Mouse (Mus musculus): ENCODE measurements around the gene Pde4c. TPM values are rescaled to one million over a fixed set of nuclear protein-coding genes. Genes with fewer than 3 reads are reported as not detected.

Gene Pde4c
- polyA plus RNA-seq, 1 experiment from 2014 or later: 0.40 TPM

- Histone ChIP-seq H3K4me3 (replicated peaks) (no peak overlapping the region), H3K27me3 (replicated peaks) (peaks cover 52% of the 10 kb centered on the region), H3K36me3 (no peaks in the 10 kb centered on the region), H3K9ac (replicated peaks) (no peak overlapping the region), H3K4me2 (no peak overlapping the region), H3K9me3 (replicated peaks) (no peaks in the 10 kb centered on the region), H3K4me1 (peaks cover 5% of the 10 kb centered on the region), H3K27ac (replicated peaks) (no peak overlapping the region)
- ATAC-seq (ENCODE audit: low FRiP score): no peak
- 42% methylated on average over 11 of the region's 11 CpGs for WGBS
Measured at GRCm38 (mm10) chr8:70726721-70727120, 3.2 kb downstream of the Pde4c start.

GRCm38 (mm10) chr8:70729808-70730475, 6.4 kb downstream of the Pde4c start:
- Histone ChIP-seq H3K9me3 (replicated peaks) (no peaks in the 10 kb centered on the region), H3K4me2 (peak overlapping the region; percentile 49), H3K27me3 (replicated peaks) (peaks cover 64% of the 10 kb centered on the region), H3K27ac (replicated peaks) (no peak overlapping the region), H3K4me3 (replicated peaks) (peak overlapping the region; percentile 26; the same call in 1 of the 2 replicates), H3K36me3 (no peaks in the 10 kb centered on the region), H3K9ac (replicated peaks) (no peak overlapping the region), H3K4me1 (peaks cover 5% of the 10 kb centered on the region)
- no peak for ATAC-seq (ENCODE audit: low FRiP score)
- 5% methylated on average over 34 of the region's 34 CpGs for WGBS

- Histone ChIP-seq H3K9me3 (replicated peaks) (no peaks in the 10 kb centered on the region), H3K4me3 (replicated peaks) (no peak overlapping the region), H3K27ac (replicated peaks) (no peak overlapping the region), H3K36me3 (no peaks in the 10 kb centered on the region), H3K27me3 (replicated peaks) (peaks cover 68% of the 10 kb centered on the region), H3K9ac (replicated peaks) (no peak overlapping the region), H3K4me2 (no peak overlapping the region), H3K4me1 (peaks cover 5% of the 10 kb centered on the region)
- no peak for ATAC-seq (ENCODE audit: low FRiP score)
- WGBS: 90% methylated on average over 4 of the region's 4 CpGs
Measured at GRCm38 (mm10) chr8:70730956-70731355, 7.4 kb downstream of the Pde4c start.

GRCm38 (mm10) chr8:70737705-70738104, 14.2 kb downstream of the Pde4c start:
- peaks cover 35% of the 10 kb centered on the region for H3K27me3 ChIP-seq (replicated peaks)
- 79% methylated on average over 5 of the region's 5 CpGs for WGBS
- no peaks in the 10 kb centered on the region for H3K9me3 ChIP-seq (replicated peaks)
- no peaks in the 10 kb centered on the region for H3K36me3 ChIP-seq
- H3K4me2 ChIP-seq: no peak overlapping the region
- no peak overlapping the region for H3K9ac ChIP-seq (replicated peaks)
- ATAC-seq (ENCODE audit: low FRiP score): no peak
- H3K4me3 ChIP-seq (replicated peaks): no peak overlapping the region
- H3K27ac ChIP-seq (replicated peaks): no peak overlapping the region
- no peaks in the 10 kb centered on the region for H3K4me1 ChIP-seq

GRCm38 (mm10) chr8:70738211-70738610, 14.7 kb downstream of the Pde4c start:
- Histone ChIP-seq H3K27ac (replicated peaks) (no peak overlapping the region), H3K9ac (replicated peaks) (no peak overlapping the region), H3K4me2 (no peak overlapping the region), H3K4me1 (peaks cover 5% of the 10 kb centered on the region), H3K9me3 (replicated peaks) (no peaks in the 10 kb centered on the region), H3K4me3 (replicated peaks) (no peak overlapping the region), H3K27me3 (replicated peaks) (peaks cover 36% of the 10 kb centered on the region), H3K36me3 (no peaks in the 10 kb centered on the region)
- no peak for ATAC-seq (ENCODE audit: low FRiP score)
- WGBS: 67% methylated on average over 3 of the region's 3 CpGs

GRCm38 (mm10) chr8:70741661-70742060, 18.1 kb downstream of the Pde4c start:
- no peak for ATAC-seq (ENCODE audit: low FRiP score)
- H3K36me3 ChIP-seq: no peaks in the 10 kb centered on the region
- H3K9ac ChIP-seq (replicated peaks): no peak overlapping the region
- H3K4me1 ChIP-seq: peaks cover 18% of the 10 kb centered on the region
- H3K27me3 ChIP-seq (replicated peaks): peaks cover 66% of the 10 kb centered on the region
- no peak overlapping the region for H3K4me2 ChIP-seq
- no peak overlapping the region for H3K27ac ChIP-seq (replicated peaks)
- no peak overlapping the region for H3K4me3 ChIP-seq (replicated peaks)
- no peaks in the 10 kb centered on the region for H3K9me3 ChIP-seq (replicated peaks)
- 73% methylated on average over 5 of the region's 5 CpGs for WGBS

GRCm38 (mm10) chr8:70742176-70742575, 18.7 kb downstream of the Pde4c start:
- H3K9ac ChIP-seq (replicated peaks): no peak overlapping the region
- H3K27ac ChIP-seq (replicated peaks): no peak overlapping the region
- H3K4me3 ChIP-seq (replicated peaks): no peak overlapping the region
- peaks cover 18% of the 10 kb centered on the region for H3K4me1 ChIP-seq
- ATAC-seq (ENCODE audit: low FRiP score): 0 out of 2 replicates have a peak, but pooled peaks have one; percentile 16
- H3K9me3 ChIP-seq (replicated peaks): no peaks in the 10 kb centered on the region
- H3K4me2 ChIP-seq: no peak overlapping the region
- H3K27me3 ChIP-seq (replicated peaks): peaks cover 69% of the 10 kb centered on the region
- 75% methylated on average over 11 of the region's 11 CpGs for WGBS
- no peaks in the 10 kb centered on the region for H3K36me3 ChIP-seq

- ATAC-seq (ENCODE audit: low FRiP score): 0 out of 2 replicates have a peak, but pooled peaks have one; percentile 17
- H3K9ac ChIP-seq (replicated peaks): peak overlapping the region; percentile 30; the same call in 1 of the 2 replicates
- 3% methylated on average over 38 of the region's 38 CpGs for WGBS
Measured at GRCm38 (mm10) chr8:70742981-70743655, 19.6 kb downstream of the Pde4c start.

GRCm38 (mm10) chr8:70743656-70744590, 20.4 kb downstream of the Pde4c start:
- H3K36me3 ChIP-seq: no peaks in the 10 kb centered on the region
- peak; percentile 25; the same call in 1 of the 2 replicates for ATAC-seq (ENCODE audit: low FRiP score)
- peak overlapping the region; percentile 64 for H3K4me2 ChIP-seq
- H3K9ac ChIP-seq (replicated peaks): peak overlapping the region; percentile 46
- H3K4me3 ChIP-seq (replicated peaks): peak overlapping the region; percentile 36
- no peaks in the 10 kb centered on the region for H3K9me3 ChIP-seq (replicated peaks)
- 6% methylated on average over 48 of the region's 48 CpGs for WGBS
- no peak overlapping the region for H3K27ac ChIP-seq (replicated peaks)
- H3K27me3 ChIP-seq (replicated peaks): peaks cover 84% of the 10 kb centered on the region
- peaks cover 18% of the 10 kb centered on the region for H3K4me1 ChIP-seq

More at GRCm38 (mm10) chr8:70742981-70743655, 19.6 kb downstream of the Pde4c start:
- H3K36me3 ChIP-seq: no peaks in the 10 kb centered on the region
- peaks cover 18% of the 10 kb centered on the region for H3K4me1 ChIP-seq
- H3K9me3 ChIP-seq (replicated peaks): no peaks in the 10 kb centered on the region
- peak overlapping the region; percentile 64 for H3K4me2 ChIP-seq
- no peak overlapping the region for H3K27ac ChIP-seq (replicated peaks)
- H3K4me3 ChIP-seq (replicated peaks): peak overlapping the region; percentile 17
- H3K27me3 ChIP-seq (replicated peaks): peaks cover 77% of the 10 kb centered on the region

GRCm38 (mm10) chr8:70744806-70745205, 21.3 kb downstream of the Pde4c start:
- Histone ChIP-seq H3K9ac (replicated peaks) (no peak overlapping the region), H3K36me3 (no peaks in the 10 kb centered on the region), H3K4me3 (replicated peaks) (no peak overlapping the region), H3K27me3 (replicated peaks) (peaks cover 93% of the 10 kb centered on the region), H3K27ac (replicated peaks) (no peak overlapping the region), H3K9me3 (replicated peaks) (no peaks in the 10 kb centered on the region), H3K4me2 (peak overlapping the region; percentile 64; the same call in 1 of the 2 replicates), H3K4me1 (peaks cover 18% of the 10 kb centered on the region)
- WGBS: 57% methylated on average over 11 of the region's 11 CpGs
- no peak for ATAC-seq (ENCODE audit: low FRiP score)

- Histone ChIP-seq H3K4me2 (no peak overlapping the region), H3K4me1 (peaks cover 18% of the 10 kb centered on the region), H3K36me3 (no peaks in the 10 kb centered on the region), H3K27me3 (replicated peaks) (peaks cover 91% of the 10 kb centered on the region), H3K9me3 (replicated peaks) (no peaks in the 10 kb centered on the region), H3K27ac (replicated peaks) (no peak overlapping the region), H3K4me3 (replicated peaks) (no peak overlapping the region), H3K9ac (replicated peaks) (no peak overlapping the region)
- 52% methylated on average over 19 of the region's 19 CpGs for WGBS
- no peak for ATAC-seq (ENCODE audit: low FRiP score)
Measured at GRCm38 (mm10) chr8:70745691-70746220, 22.2 kb downstream of the Pde4c start.
